Mouse (Mus musculus) adrenal gland, adult 18-20 months (tissue): ENCODE measurements around the gene Nab1. TPM values are rescaled to one million over a fixed set of nuclear protein-coding genes. Genes with fewer than 3 reads are reported as not detected.

Experiments
- total RNA-seq, 2 experiments: library from RNA; stranded (reverse); gene quantifications; 1 replicate in 1 of 2; 2 replicates in 1 of 2; pipeline ENCODE4 v1.2.3; 2021

Gene Nab1
- total RNA-seq, 2 experiments from 2014 or later: 53.1 to 54.0 TPM

Other genes with a start within 250 kb of the Nab1 start
- gene Nemp2, start 130.0 kb upstream of the Nab1 start, total RNA-seq: 1 to 10 TPM; 1.5 to 1.9 TPM
- 10 to 100 TPM; 17.0 to 17.9 TPM for gene Mfsd6, start 226.8 kb upstream of the Nab1 start, total RNA-seq